Mouse (Mus musculus): ENCODE results near the gene Txndc8. TPM values are rescaled to one million over a fixed set of nuclear protein-coding genes. Genes with fewer than 3 reads are reported as not detected.

The Txndc8 gene
- total and polyA plus RNA-seq, 3 experiments: not detected

GRCm38 (mm10) chr4:57959056-57959455, 49.9 kb downstream of the Txndc8 start:
- no peak for TF ChIP-seq ZKSCAN1 (IDR thresholded peaks at IDR 0.05; ENCODE audit: borderline replicate concordance, low read depth, low read length)
- no peak for TF ChIP-seq MEF2A (IDR thresholded peaks at IDR 0.05; ENCODE audit: borderline replicate concordance, low read depth, low read length)
- no peak for TF ChIP-seq USF2 (conservative IDR thresholded peaks at IDR 0.05; ENCODE audit: low read depth, low read length)
- TF ChIP-seq TCF12 (IDR thresholded peaks at IDR 0.05; ENCODE audit: low read depth, low read length): no peak
- no peak for TF ChIP-seq MYC (IDR thresholded peaks at IDR 0.05; ENCODE audit: low read depth, low read length)
- no peak for TF ChIP-seq SIN3A (IDR thresholded peaks at IDR 0.05; ENCODE audit: low read length)
- TF ChIP-seq ZC3H11A (IDR thresholded peaks at IDR 0.05; ENCODE audit: low read depth, low read length): no peak
- TF ChIP-seq PAX5 (IDR thresholded peaks at IDR 0.05; ENCODE audit: low read length): no peak
- no peak for TF ChIP-seq ZMIZ1 (IDR thresholded peaks at IDR 0.05; ENCODE audit: low read depth, low read length)
- TF ChIP-seq CHD1 (IDR thresholded peaks at IDR 0.05; ENCODE audit: low read depth, low read length): no peak
- TF ChIP-seq ELF1 (IDR thresholded peaks at IDR 0.05; ENCODE audit: low read depth, low read length): no peak
- no peak for TF ChIP-seq HCFC1 (IDR thresholded peaks at IDR 0.05; ENCODE audit: low read depth, low read length)
- no peak for TF ChIP-seq SMC3 (IDR thresholded peaks at IDR 0.05; ENCODE audit: low read depth, low read length)
- peaks cover 0 to 17% of the 10 kb centered on the region in 2 experiments; a peak in 2 of 4 replicates for H3K4me1 ChIP-seq (ENCODE audit: control insufficient read depth in 1 of 2, insufficient read depth in 2 of 2)
- peaks cover 19% of the 10 kb centered on the region for H3K79me2 ChIP-seq (replicated peaks; ENCODE audit: control insufficient read depth, extremely low read depth, insufficient read depth, poor library complexity, severe bottlenecking)
- H3K36me3 ChIP-seq (replicated peaks in 1 of 2; ENCODE audit: control insufficient read depth in 1 of 2, insufficient read depth in 1 of 2, low read length in 1 of 2): no peaks in the 10 kb centered on the region
- no peaks in the 10 kb centered on the region for H3K27me3 ChIP-seq (replicated peaks)
- in situ Hi-C loops (cut with MboI; ENCODE audit: low pct_ligation_motif_present, low pct_unique_long_range_greater_than_20kb, low sequenced_read_pairs) (loop anchor here (10.0 kb wide), 1 partner anchor 116 kb away; no protein-coding TSS in a partner anchor), dilution Hi-C loops (cut with MboI; ENCODE audit: extremely low pct_ligation_motif_present, extremely low pct_unique_long_range_greater_than_20kb, low sequenced_read_pairs) (no loop called here)
- peak overlapping the region; percentile 89; the same call in 1 of the 2 replicates for H3K9ac ChIP-seq (ENCODE audit: insufficient read depth, low read depth)
- DNase-seq (ENCODE audit: extremely low read depth): no peak
- H3K4me3 ChIP-seq (replicated peaks in 1 of 3; ENCODE audit: low read depth in 2 of 3, low read length in 2 of 3, poor library complexity in 1 of 3): no peak overlapping the region
- H3K4me2 ChIP-seq (ENCODE audit: insufficient read depth, low read depth, poor library complexity, severe bottlenecking): peak overlapping the region; percentile 52
- no peaks in the 10 kb centered on the region for H3K9me3 ChIP-seq (replicated peaks; ENCODE audit: low read length)
- 0 out of 2 replicates have a peak overlapping the region, but pooled peaks have one; percentile 13 for H3K27ac ChIP-seq (ENCODE audit: insufficient read depth, low read depth)

DNA sequence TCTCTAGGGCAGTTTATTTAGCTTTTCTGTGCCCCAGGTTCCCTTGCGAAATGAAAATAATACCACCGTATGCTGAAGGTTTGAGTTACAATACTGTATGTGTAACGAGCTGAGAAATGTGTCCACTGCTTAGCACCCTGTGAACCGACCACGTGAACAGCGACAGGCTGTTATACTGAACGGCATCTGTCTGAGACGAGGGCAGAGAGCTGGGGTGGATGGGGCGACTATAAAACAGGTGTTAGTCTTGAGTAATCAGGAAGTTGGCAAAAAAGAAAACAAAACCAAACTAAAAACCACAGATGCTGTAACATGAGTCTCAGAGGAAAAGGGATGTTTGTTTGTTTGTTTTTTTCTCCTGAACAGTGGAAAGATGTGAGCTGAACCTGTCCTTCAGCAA, 50.8 kb downstream of the Txndc8 start:
- in situ Hi-C loops (cut with MboI; ENCODE audit: low pct_ligation_motif_present, low pct_unique_long_range_greater_than_20kb, low sequenced_read_pairs): loop anchor here (10.0 kb wide), 1 partner anchor 117 kb away; no protein-coding TSS in a partner anchor
- peaks cover 0 to 25% of the 10 kb centered on the region in 2 experiments; a peak in 2 of 4 replicates for H3K4me1 ChIP-seq (ENCODE audit: control insufficient read depth in 1 of 2, insufficient read depth in 2 of 2)
- peak overlapping the region; percentile 50 to 91 (median 60) for H3K4me3 ChIP-seq (replicated peaks in 1 of 3; ENCODE audit: low read depth in 2 of 3, low read length in 2 of 3, poor library complexity in 1 of 3)
- peak overlapping the region; percentile 89 for H3K9ac ChIP-seq (ENCODE audit: insufficient read depth, low read depth)
- H3K79me2 ChIP-seq (replicated peaks; ENCODE audit: control insufficient read depth, extremely low read depth, insufficient read depth, poor library complexity, severe bottlenecking): peaks cover 27% of the 10 kb centered on the region
- H3K9me3 ChIP-seq (replicated peaks; ENCODE audit: low read length): no peaks in the 10 kb centered on the region
- DNase-seq (ENCODE audit: extremely low read depth): peak; percentile 59
- H3K27me3 ChIP-seq (replicated peaks): no peaks in the 10 kb centered on the region
- peak overlapping the region; percentile 52 for H3K4me2 ChIP-seq (ENCODE audit: insufficient read depth, low read depth, poor library complexity, severe bottlenecking)
- dilution Hi-C loops (cut with MboI; ENCODE audit: extremely low pct_ligation_motif_present, extremely low pct_unique_long_range_greater_than_20kb, low sequenced_read_pairs): no loop called here
- peak overlapping the region; percentile 99 for H3K27ac ChIP-seq (ENCODE audit: insufficient read depth, low read depth)
- H3K36me3 ChIP-seq (replicated peaks in 1 of 2; ENCODE audit: control insufficient read depth in 1 of 2, insufficient read depth in 1 of 2, low read length in 1 of 2): peaks cover 0 to 5% of the 10 kb centered on the region in 2 experiments
- TF ChIP-seq GABPA (IDR thresholded peaks at IDR 0.05; ENCODE audit: insufficient replicate concordance, low read depth, low read length): no peak
- TF ChIP-seq PAX5 (IDR thresholded peaks at IDR 0.05; ENCODE audit: low read length): no peak
- peak; percentile 47 for TF ChIP-seq USF1 (IDR thresholded peaks at IDR 0.05; ENCODE audit: low read depth, low read length)
- no peak for TF ChIP-seq ZMIZ1 (IDR thresholded peaks at IDR 0.05; ENCODE audit: low read depth, low read length)
- TF ChIP-seq SIN3A (IDR thresholded peaks at IDR 0.05; ENCODE audit: low read length): no peak; the same call in 1 of the 2 replicates
- no peak for TF ChIP-seq MAZ (IDR thresholded peaks at IDR 0.05; ENCODE audit: low read depth, low read length)
- no peak for TF ChIP-seq IRF4 (IDR thresholded peaks at IDR 0.05; ENCODE audit: low read depth, low read length)
- no peak for TF ChIP-seq JUN (IDR thresholded peaks at IDR 0.05; ENCODE audit: insufficient read depth, low read depth, low read length)
- TF ChIP-seq CTCF (conservative IDR thresholded peaks at IDR 0.05 in 1 of 2, IDR thresholded peaks at IDR 0.05 in 1 of 2; ENCODE audit: low read depth in 2 of 2, low read length in 2 of 2): no peak
- no peak for TF ChIP-seq KAT2A (IDR thresholded peaks at IDR 0.05; ENCODE audit: insufficient replicate concordance, low read length)
- TF ChIP-seq BHLHE40 (IDR thresholded peaks at IDR 0.05; ENCODE audit: low read depth, low read length): no peak
- TF ChIP-seq ZKSCAN1 (IDR thresholded peaks at IDR 0.05; ENCODE audit: borderline replicate concordance, low read depth, low read length): no peak
- no peak; the same call in 1 of the 2 replicates for TF ChIP-seq EP300 (IDR thresholded peaks at IDR 0.05; ENCODE audit: low read length)
- no peak for TF ChIP-seq RAD21 (IDR thresholded peaks at IDR 0.05; ENCODE audit: low read depth, low read length)
- TF ChIP-seq POLR2AphosphoS2 (IDR thresholded peaks at IDR 0.05; ENCODE audit: low read depth, low read length): no peak
- no peak for TF ChIP-seq UBTF (IDR thresholded peaks at IDR 0.05; ENCODE audit: low read depth, low read length)
- TF ChIP-seq E2F4 (IDR thresholded peaks at IDR 0.05; ENCODE audit: insufficient replicate concordance, low read depth, low read length): no peak
- TF ChIP-seq MEF2A (IDR thresholded peaks at IDR 0.05; ENCODE audit: borderline replicate concordance, low read depth, low read length): no peak
- no peak for TF ChIP-seq CHD2 (IDR thresholded peaks at IDR 0.05; ENCODE audit: low read length)
- peak; percentile 48 for TF ChIP-seq TCF12 (IDR thresholded peaks at IDR 0.05; ENCODE audit: low read depth, low read length)
- TF ChIP-seq POLR2A (IDR thresholded peaks at IDR 0.05; ENCODE audit: low read depth, low read length): peak; percentile 36; the same call in 1 of the 2 replicates
- no peak for TF ChIP-seq NRF1 (IDR thresholded peaks at IDR 0.05; ENCODE audit: low read depth, low read length)
- TF ChIP-seq ELF1 (IDR thresholded peaks at IDR 0.05; ENCODE audit: low read depth, low read length): peak; percentile 44; the same call in 1 of the 2 replicates
- peak; percentile 73 for TF ChIP-seq MYC (IDR thresholded peaks at IDR 0.05; ENCODE audit: low read depth, low read length)
- TF ChIP-seq MXI1 (IDR thresholded peaks at IDR 0.05; ENCODE audit: low read depth, low read length): peak; percentile 72; the same call in 1 of the 2 replicates
- no peak for TF ChIP-seq USF2 (conservative IDR thresholded peaks at IDR 0.05; ENCODE audit: low read depth, low read length)
- no peak for TF ChIP-seq MAFK (IDR thresholded peaks at IDR 0.05; ENCODE audit: insufficient replicate concordance, low read length)

Measured in CH12.LX (cell line).